Comparison of ENCODE assay signal across 28 mouse cellular contexts in the genomic region with DNA sequence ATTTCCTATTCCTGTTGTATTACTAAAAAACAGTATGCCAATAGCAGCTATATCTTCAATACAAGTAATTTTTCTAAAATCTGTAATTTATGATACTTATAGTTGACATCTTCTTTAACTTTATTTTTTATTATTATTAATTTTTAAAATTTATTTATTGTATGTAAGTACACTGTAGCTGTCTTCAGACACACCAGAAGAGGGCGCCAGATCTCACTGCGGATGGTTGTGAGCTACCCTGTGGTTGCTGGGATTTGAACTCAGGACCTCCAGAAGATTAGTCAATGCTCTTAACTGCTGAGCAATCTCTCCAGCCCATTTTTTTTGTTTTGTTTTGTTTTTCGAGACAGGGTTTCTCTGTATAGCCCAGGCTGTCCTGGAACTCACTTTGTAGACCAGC. TPM values are rescaled to one million over a fixed set of nuclear protein-coding genes. Genes with fewer than 3 reads are reported as not detected.
DNase-seq lines count a peak whose midpoint lies in the region; ATAC-seq and TF ChIP-seq lines count a peak whose summit lies in the region.
"Not testable (repeated sequence)": the region's sequence is repeated elsewhere in the genome, so short reads cannot be mapped to it uniquely, and the experiment has no call there.
"Had no signal": no experiment of that assay in that cellular context is flagged by ENCODE, and none has a peak within 500 bp of the region (broad histone marks: within the 10 kb centered on the region; RNA-seq: fewer than 3 reads in every experiment).

No protein-coding gene starts in this region.

- not testable (repeated sequence) for H3K36me3 ChIP-seq in ES-Bruce4 (ENCODE audit: control insufficient read depth, insufficient read depth, low read length, poor library complexity, severe bottlenecking); intestine, postnatal 0 days (ENCODE audit: control insufficient read depth, insufficient read depth); lung, postnatal 0 days (ENCODE audit: insufficient read depth, low read length)

- H3K27ac ChIP-seq in ES-Bruce4 (ENCODE audit: insufficient read depth, low read length); gastrocnemius, adult 2 months; intestine, postnatal 0 days (ENCODE audit: low read depth, low read length); left cerebral cortex, adult 2 months; lung, postnatal 0 days (ENCODE audit: low read length): not testable (repeated sequence)

- TF ChIP-seq EP300 in ES-Bruce4 (IDR thresholded peaks at IDR 0.05; ENCODE audit: insufficient read depth, low read depth, low read length); lung, postnatal 0 days (IDR thresholded peaks at IDR 0.05): not testable (repeated sequence)

- not testable (repeated sequence) for ATAC-seq in intestine, postnatal 0 days; lung, postnatal 0 days

- TF ChIP-seq POLR2A in ES-Bruce4 (IDR thresholded peaks at IDR 0.05; ENCODE audit: insufficient read depth, low read length): not testable (repeated sequence)

- not testable (repeated sequence) for H3K4me2 ChIP-seq in intestine, postnatal 0 days (replicated peaks; ENCODE audit: low read depth); lung, postnatal 0 days (replicated peaks; ENCODE audit: low read depth, low read length)

- WGBS in intestine, postnatal 0 days: 96% methylated on average over 3 of the region's 3 CpGs
- WGBS in lung, postnatal 0 days: 91% methylated on average over 3 of the region's 3 CpGs

- TF ChIP-seq CTCF in ES-Bruce4 (IDR thresholded peaks at IDR 0.05; ENCODE audit: low read depth, low read length): peak; percentile 10
- peak; percentile 40 for TF ChIP-seq CTCF in gastrocnemius, adult 2 months (IDR thresholded peaks at IDR 0.05)
- TF ChIP-seq CTCF in intestine, postnatal 0 days (IDR thresholded peaks at IDR 0.05; ENCODE audit: low read depth): peak; percentile 33
- peak; percentile 46 for TF ChIP-seq CTCF in left cerebral cortex, adult 2 months (IDR thresholded peaks at IDR 0.05)
- peak; percentile 24; the same call in 1 of the 2 replicates for TF ChIP-seq CTCF in lung, postnatal 0 days (IDR thresholded peaks at IDR 0.05)

- not testable (repeated sequence) for H3K9ac ChIP-seq in ES-Bruce4 (ENCODE audit: low read depth, poor library complexity, severe bottlenecking); intestine, postnatal 0 days (ENCODE audit: low read depth, low read length); lung, postnatal 0 days (replicated peaks; ENCODE audit: low read depth)

- intact Hi-C loops in gastrocnemius, adult 2 months (cut with DNase I); left cerebral cortex, adult 2 months (cut with DNase I): not testable (repeated sequence)

- not testable (repeated sequence) for H3K9me3 ChIP-seq in ES-Bruce4 (replicated peaks; ENCODE audit: control insufficient read depth, insufficient read depth, low read length, poor library complexity, severe bottlenecking); intestine, postnatal 0 days (ENCODE audit: control insufficient read depth); lung, postnatal 0 days (ENCODE audit: low read length)

- H3K27me3 ChIP-seq in ES-Bruce4 (ENCODE audit: control insufficient read depth, insufficient read depth, low read length, poor library complexity, severe bottlenecking); intestine, postnatal 0 days (replicated peaks; ENCODE audit: control insufficient read depth, insufficient read depth, low read length); lung, postnatal 0 days (replicated peaks; ENCODE audit: insufficient read depth, low read length): not testable (repeated sequence)

- peak; percentile 21 to 31 for DNase-seq in B cell, adult 2 months
- peak; percentile 20 for DNase-seq in cerebellum, adult 9-10 months
- DNase-seq in gastrocnemius, adult 2 months; left cerebral cortex, adult 2 months (ENCODE audit: extremely low spot score in 1 of 2, low spot score in 2 of 2); lung, postnatal 0 days (ENCODE audit: low spot score): not testable (repeated sequence)
- peak; percentile 20 for DNase-seq in thymus, postnatal 14 days

- H3K4me3 ChIP-seq in ES-Bruce4 (ENCODE audit: low read depth, low read length); gastrocnemius, adult 2 months; intestine, postnatal 0 days (ENCODE audit: low read depth, low read length); left cerebral cortex, adult 2 months; lung, postnatal 0 days (ENCODE audit: low read depth, low read length): not testable (repeated sequence)

- not testable (repeated sequence) for H3K4me1 ChIP-seq in ES-Bruce4 (ENCODE audit: control insufficient read depth, insufficient read depth, low read length); intestine, postnatal 0 days (replicated peaks; ENCODE audit: control insufficient read depth, insufficient read depth, low read length); lung, postnatal 0 days (ENCODE audit: insufficient read depth, low read depth, low read length)

RNA-seq across cellular contexts. Expression of gene Uimc1, which starts 2.3 kb away (rescaled TPM):
- 29.8 and 29.9 TPM in 2 replicates for polyA plus RNA-seq in ES-Bruce4 (2011; ENCODE audit: insufficient read depth, insufficient read length, low read depth, missing spikeins)
- 10 to 100 TPM; 12.9 to 13.4 TPM for total RNA-seq in gastrocnemius, adult 2 months (2021)
- 14.1 and 15.9 TPM in 2 replicates for polyA plus RNA-seq in intestine, postnatal 0 days (2015; fragmentation: Nextera tagmentation; extraction: Ambion mirVana)
- total RNA-seq in left cerebral cortex, adult 2 months (2021): 10 to 100 TPM; 22.6 to 27.5 TPM
- 21.6 and 24.3 TPM in 2 replicates for polyA plus RNA-seq in lung, postnatal 0 days (2015; fragmentation: Nextera tagmentation; extraction: Ambion mirVana)

RNA-seq across cellular contexts. Expression of gene Zfp346, which starts 7.3 kb away (rescaled TPM):
- 37.0 and 38.2 TPM in 2 replicates for polyA plus RNA-seq in ES-Bruce4 (2011; ENCODE audit: insufficient read depth, insufficient read length, low read depth, missing spikeins)
- total RNA-seq in gastrocnemius, adult 2 months (2021): 10 to 100 TPM; 12.1 to 14.2 TPM
- 5.5 and 6.2 TPM in 2 replicates for polyA plus RNA-seq in intestine, postnatal 0 days (2015; fragmentation: Nextera tagmentation; extraction: Ambion mirVana)
- total RNA-seq in left cerebral cortex, adult 2 months (2021): 10 to 100 TPM; 37.6 to 47.8 TPM
- polyA plus RNA-seq in lung, postnatal 0 days (2015; fragmentation: Nextera tagmentation; extraction: Ambion mirVana): 6.9 and 7.9 TPM in 2 replicates

RNA-seq across cellular contexts. Expression of gene Gm17617, which starts 35.5 kb away (rescaled TPM):
- not detected in 2 replicates for polyA plus RNA-seq in ES-Bruce4 (2011; ENCODE audit: insufficient read depth, insufficient read length, low read depth, missing spikeins)
- not detected for total RNA-seq in gastrocnemius, adult 2 months (2021)
- polyA plus RNA-seq in intestine, postnatal 0 days (2015; fragmentation: Nextera tagmentation; extraction: Ambion mirVana): not detected in 2 replicates
- total RNA-seq in left cerebral cortex, adult 2 months (2021): not detected
- polyA plus RNA-seq in lung, postnatal 0 days (2015; fragmentation: Nextera tagmentation; extraction: Ambion mirVana): not detected in 2 replicates
- total RNA-seq: adrenal gland, adult 8-10 months; adrenal gland, postnatal 36 days; common myeloid progenitor, adult 5-6 weeks; ES-E14; gastrocnemius, postnatal 10 days; gastrocnemius, postnatal 4 days; heart, adult 18-20 months; heart, postnatal 14 days; hematopoietic stem cell, adult 5-6 weeks had no signal
- polyA plus RNA-seq: brain, embryonic 14.5 days; CD4-positive, CD25-positive, alpha-beta regulatory T cell, adult 4 months; embryonic facial prominence, embryonic 11.5 days; embryonic facial prominence, embryonic 15.5 days; erythroblast, embryonic 14.5 days; forebrain, embryonic 10.5 days; forebrain, embryonic 14.5 days; heart, embryonic 11.5 days; heart, embryonic 15.5 days; hindbrain, embryonic 13.5 days; intestine, embryonic 16.5 days had no signal

RNA-seq across cellular contexts. Expression of gene Fgfr4, which starts 54.6 kb away (rescaled TPM):
- polyA plus RNA-seq in ES-Bruce4 (2011; ENCODE audit: insufficient read depth, insufficient read length, low read depth, missing spikeins): 0.93 and 1.0 TPM in 2 replicates
- total RNA-seq in gastrocnemius, adult 2 months (2021): 1 to 10 TPM; 2.1 to 2.3 TPM
- polyA plus RNA-seq in intestine, postnatal 0 days (2015; fragmentation: Nextera tagmentation; extraction: Ambion mirVana): 3.8 and 4.0 TPM in 2 replicates
- under 1 TPM; 0.36 to 0.40 TPM for total RNA-seq in left cerebral cortex, adult 2 months (2021)
- 18.9 and 19.3 TPM in 2 replicates for polyA plus RNA-seq in lung, postnatal 0 days (2015; fragmentation: Nextera tagmentation; extraction: Ambion mirVana)
- total RNA-seq: common myeloid progenitor, adult 5-6 weeks; hematopoietic stem cell, adult 5-6 weeks had no signal
- polyA plus RNA-seq: CD4-positive, CD25-positive, alpha-beta regulatory T cell, adult 4 months had no signal
